Mouse (Mus musculus): Measurements from ENCODE around the gene Gm3029. TPM values are rescaled to one million over a fixed set of nuclear protein-coding genes. Genes with fewer than 3 reads are reported as not detected.
"Not testable (repeated sequence)": the region's sequence is repeated elsewhere in the genome, so short reads cannot be mapped to it uniquely, and the experiment has no call there.

Gm3029 gene
- not detected in 2 replicates for polyA plus RNA-seq (2014; fragmentation: Nextera tagmentation; extraction: Ambion mirVana)

DNA sequence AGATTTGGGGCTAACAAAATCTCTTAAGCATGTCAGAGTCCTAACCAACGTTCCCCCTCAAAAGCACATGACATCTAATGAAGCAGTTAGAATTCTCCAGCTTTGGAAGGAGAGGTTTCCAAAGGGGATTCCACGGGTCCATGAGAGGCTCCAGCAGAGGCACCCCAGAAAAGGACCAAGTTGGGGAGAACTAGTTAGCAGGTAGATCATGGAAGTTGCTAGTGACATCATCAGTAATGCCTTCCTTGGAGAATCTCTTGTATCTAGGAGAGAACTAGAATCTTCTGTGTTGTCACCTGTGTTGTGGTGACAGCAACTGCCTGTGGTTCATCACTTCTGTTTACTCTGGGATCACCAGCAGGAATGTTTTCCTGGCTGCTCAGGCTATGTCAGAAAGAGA lies at the start of gene Gm3029:
Gm3029 (plus strand) TSS at position 301 of the 400 bp plus-strand sequence.
- not testable (repeated sequence) for ATAC-seq (replicated peaks; ENCODE audit: low FRiP score)
- 100% methylated on average over 1 of the region's 2 CpGs for WGBS

DNA sequence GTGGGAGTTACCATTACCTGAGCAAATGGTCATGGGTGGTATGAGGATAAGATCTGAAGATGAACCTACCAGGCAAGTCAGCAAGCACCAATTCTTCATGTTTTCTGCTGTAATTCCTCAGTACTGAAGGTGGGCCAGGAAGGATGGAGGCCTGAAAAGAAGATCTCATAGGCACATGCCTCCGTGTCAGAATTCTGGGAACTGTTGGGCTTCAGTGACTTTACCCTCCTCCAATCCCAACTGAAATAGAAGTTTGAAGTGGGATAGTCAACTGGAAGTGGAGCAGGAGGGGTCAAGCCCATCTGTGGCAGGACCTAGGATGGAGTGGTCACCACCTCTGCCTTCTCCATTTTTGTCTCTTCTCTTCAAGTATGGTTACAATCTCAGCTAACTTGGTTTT lies 47.7 kb upstream of the Gm3029 start, which contains the start of gene Gm2916:
Gm2916 (plus strand) TSS at position 301 of the 400 bp plus-strand sequence.
- ATAC-seq (replicated peaks; ENCODE audit: low FRiP score); H3K27me3 ChIP-seq (ENCODE audit: control insufficient read depth, insufficient read depth, low read length); H3K4me1 ChIP-seq (replicated peaks; ENCODE audit: control insufficient read depth, insufficient read depth, low read length); H3K4me2 ChIP-seq (ENCODE audit: low read depth, low read length, severe bottlenecking); H3K36me3 ChIP-seq (ENCODE audit: control insufficient read depth, insufficient read depth, low read length); H3K9me3 ChIP-seq (ENCODE audit: control insufficient read depth, low read length); H3K27ac ChIP-seq (ENCODE audit: low read depth, low read length); H3K4me3 ChIP-seq (ENCODE audit: low read depth, low read length); H3K9ac ChIP-seq (ENCODE audit: low read length); DNase-seq (ENCODE audit: low spot score): not testable (repeated sequence)
- no CpG with 5 or more reads among the region's 1 CpGs for WGBS

More for the DNA sequence above, at the start of gene Gm3029:
- not testable (repeated sequence) for DNase-seq (ENCODE audit: low spot score); H3K9ac ChIP-seq (ENCODE audit: low read length); H3K27ac ChIP-seq (ENCODE audit: low read depth, low read length); H3K4me3 ChIP-seq (ENCODE audit: low read depth, low read length); H3K9me3 ChIP-seq (ENCODE audit: control insufficient read depth, low read length); H3K4me1 ChIP-seq (replicated peaks; ENCODE audit: control insufficient read depth, insufficient read depth, low read length); H3K27me3 ChIP-seq (ENCODE audit: control insufficient read depth, insufficient read depth, low read length); H3K36me3 ChIP-seq (ENCODE audit: control insufficient read depth, insufficient read depth, low read length); H3K4me2 ChIP-seq (ENCODE audit: low read depth, low read length, severe bottlenecking)

DNA sequence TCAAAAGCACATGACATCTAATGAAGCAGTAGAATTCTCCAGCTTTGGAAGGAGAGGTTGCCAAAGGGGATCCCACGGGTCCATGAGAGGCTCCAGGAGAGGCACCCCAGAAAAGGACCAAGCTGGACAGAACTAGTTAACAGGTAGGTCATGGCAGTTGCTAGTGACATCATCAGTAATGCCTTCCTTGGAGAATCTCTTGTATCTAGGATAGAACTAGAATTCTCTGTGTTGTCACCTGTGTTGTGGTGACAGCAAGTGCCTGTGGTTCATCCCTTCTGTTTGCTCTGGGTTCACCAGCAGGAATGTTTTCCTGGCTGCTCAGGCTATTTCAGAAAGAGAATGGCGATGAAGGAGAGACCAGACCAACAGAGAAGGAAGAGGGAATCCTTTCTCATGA lies 31.7 kb downstream of the Gm3029 start, which contains the start of gene Gm3095:
Gm3095 (plus strand) TSS at position 301 of the 400 bp plus-strand sequence.
- H3K4me2 ChIP-seq (ENCODE audit: low read depth, low read length, severe bottlenecking); H3K36me3 ChIP-seq (ENCODE audit: control insufficient read depth, insufficient read depth, low read length); H3K27me3 ChIP-seq (ENCODE audit: control insufficient read depth, insufficient read depth, low read length); DNase-seq (ENCODE audit: low spot score); ATAC-seq (replicated peaks; ENCODE audit: low FRiP score); H3K4me1 ChIP-seq (replicated peaks; ENCODE audit: control insufficient read depth, insufficient read depth, low read length); H3K27ac ChIP-seq (ENCODE audit: low read depth, low read length); H3K9ac ChIP-seq (ENCODE audit: low read length); H3K4me3 ChIP-seq (ENCODE audit: low read depth, low read length); H3K9me3 ChIP-seq (ENCODE audit: control insufficient read depth, low read length): not testable (repeated sequence)
- no CpG with 5 or more reads among the region's 2 CpGs for WGBS

Other genes with a start within 250 kb of the Gm3029 start
- gene Gm3043, start 243.0 kb upstream of the Gm3029 start, polyA plus RNA-seq (2014; fragmentation: Nextera tagmentation; extraction: Ambion mirVana) = not detected in 2 replicates
- gene Gm3002, start 121.7 kb upstream of the Gm3029 start, polyA plus RNA-seq (2014; fragmentation: Nextera tagmentation; extraction: Ambion mirVana) = 0.72 and 0.83 TPM in 2 replicates
- not detected in 2 replicates for gene Gm3033, start 85.5 kb upstream of the Gm3029 start, polyA plus RNA-seq (2014; fragmentation: Nextera tagmentation; extraction: Ambion mirVana)
- gene Gm2916, start 47.6 kb upstream of the Gm3029 start, polyA plus RNA-seq (2014; fragmentation: Nextera tagmentation; extraction: Ambion mirVana) = 0.19 TPM in 1 of 2 replicates, not detected in the other
- gene Gm3095, start 31.8 kb downstream of the Gm3029 start, polyA plus RNA-seq (2014; fragmentation: Nextera tagmentation; extraction: Ambion mirVana) = 0.13 and 0.57 TPM in 2 replicates
- not detected in 2 replicates for gene Gm3099, start 66.6 kb downstream of the Gm3029 start, polyA plus RNA-seq (2014; fragmentation: Nextera tagmentation; extraction: Ambion mirVana)
- gene Gm5796, start 92.2 kb downstream of the Gm3029 start, polyA plus RNA-seq (2014; fragmentation: Nextera tagmentation; extraction: Ambion mirVana) = 0.65 and 0.97 TPM in 2 replicates
- not detected in 2 replicates for gene Gm3115, start 152.4 kb downstream of the Gm3029 start, polyA plus RNA-seq (2014; fragmentation: Nextera tagmentation; extraction: Ambion mirVana)
- gene Gm8108, start 178.8 kb downstream of the Gm3029 start, polyA plus RNA-seq (2014; fragmentation: Nextera tagmentation; extraction: Ambion mirVana) = 0.53 TPM in 1 of 2 replicates, not detected in the other
- not detected in 2 replicates for gene Gm3127, start 233.3 kb downstream of the Gm3029 start, polyA plus RNA-seq (2014; fragmentation: Nextera tagmentation; extraction: Ambion mirVana)